Mouse (Mus musculus): Measurements from ENCODE around the gene Zfp872. TPM values are rescaled to one million over a fixed set of nuclear protein-coding genes. Genes with fewer than 3 reads are reported as not detected.

Zfp872 gene
- polyA plus RNA-seq (2012; rRNA removed): not detected in 2 replicates

GRCm38 (mm10) chr9:22188025-22188611 lies at the start of gene Zfp872:
TSS of gene Zfp872 (plus strand) at chr9:22188090.

GRCm38 (mm10) chr9:22156497-22157245 lies 31.2 kb upstream of the Zfp872 start, which contains the start of gene Pigyl:
TSS of gene Pigyl (plus strand) at chr9:22156846.

GRCm38 (mm10) chr9:22225581-22226388 lies 37.9 kb downstream of the Zfp872 start, which contains the start of gene Zfp809:
TSS of gene Zfp809 (plus strand) at chr9:22225714.

Other genes with a start within 250 kb of the Zfp872 start
- gene Swsap1, start 232.3 kb upstream of the Zfp872 start, polyA plus RNA-seq (2012; rRNA removed): 4.9 and 6.1 TPM in 2 replicates
- 1.6 and 2.4 TPM in 2 replicates for gene Epor, start 224.6 kb upstream of the Zfp872 start, polyA plus RNA-seq (2012; rRNA removed)
- gene Rgl3, start 198.6 kb upstream of the Zfp872 start, polyA plus RNA-seq (2012; rRNA removed): 27.3 and 31.9 TPM in 2 replicates
- not detected in 2 replicates for gene Ccdc151, start 185.5 kb upstream of the Zfp872 start, polyA plus RNA-seq (2012; rRNA removed)
- gene Prkcsh, start 185.3 kb upstream of the Zfp872 start, polyA plus RNA-seq (2012; rRNA removed): 51.0 and 53.4 TPM in 2 replicates
- gene Elavl3, start 136.1 kb upstream of the Zfp872 start, polyA plus RNA-seq (2012; rRNA removed): 0.21 and 0.30 TPM in 2 replicates
- gene Gm49318, start 116.8 kb upstream of the Zfp872 start, polyA plus RNA-seq (2012; rRNA removed): not detected in 2 replicates
- 7.2 and 7.4 TPM in 2 replicates for gene Zfp653, start 116.7 kb upstream of the Zfp872 start, polyA plus RNA-seq (2012; rRNA removed)
- gene Ecsit, start 102.7 kb upstream of the Zfp872 start, polyA plus RNA-seq (2012; rRNA removed): 28.0 and 28.9 TPM in 2 replicates
- 574 and 943 TPM in 2 replicates for gene Cnn1, start 88.9 kb upstream of the Zfp872 start, polyA plus RNA-seq (2012; rRNA removed)
- gene Elof1, start 70.9 kb upstream of the Zfp872 start, polyA plus RNA-seq (2012; rRNA removed): 106 and 132 TPM in 2 replicates
- 54.2 and 73.9 TPM in 2 replicates for gene Acp5, start 52.4 kb upstream of the Zfp872 start, polyA plus RNA-seq (2012; rRNA removed)
- 42.9 and 45.4 TPM in 2 replicates for gene Pigyl, start 31.2 kb upstream of the Zfp872 start, polyA plus RNA-seq (2012; rRNA removed)
- 1.3 and 6.8 TPM in 2 replicates for gene Zfp809, start 37.6 kb downstream of the Zfp872 start, polyA plus RNA-seq (2012; rRNA removed)
- 0.02 TPM in 1 of 2 replicates, not detected in the other for gene Zfp599, start 71.8 kb downstream of the Zfp872 start, polyA plus RNA-seq (2012; rRNA removed)
- 0.79 and 0.99 TPM in 2 replicates for gene Zfp810, start 119.6 kb downstream of the Zfp872 start, polyA plus RNA-seq (2012; rRNA removed)
- gene Anln, start 201.1 kb downstream of the Zfp872 start, polyA plus RNA-seq (2012; rRNA removed): 0.48 and 0.85 TPM in 2 replicates
- 0.23 and 0.39 TPM in 2 replicates for gene 9530077C05Rik, start 223.4 kb downstream of the Zfp872 start, polyA plus RNA-seq (2012; rRNA removed)